Mouse (Mus musculus): Measurements from ENCODE around the gene Tmem86b. TPM values are rescaled to one million over a fixed set of nuclear protein-coding genes. Genes with fewer than 3 reads are reported as not detected.

Tmem86b gene
- total and polyA plus RNA-seq, 3 experiments = 4.3 to 10.6 (median 5.9) TPM

- DNase-seq (ENCODE audit: extremely low read depth) = peak; percentile 29
These were observed 6.9 kb downstream of the Tmem86b start for GRCm38 (mm10) chr7:4624343-4624742.

DNA sequence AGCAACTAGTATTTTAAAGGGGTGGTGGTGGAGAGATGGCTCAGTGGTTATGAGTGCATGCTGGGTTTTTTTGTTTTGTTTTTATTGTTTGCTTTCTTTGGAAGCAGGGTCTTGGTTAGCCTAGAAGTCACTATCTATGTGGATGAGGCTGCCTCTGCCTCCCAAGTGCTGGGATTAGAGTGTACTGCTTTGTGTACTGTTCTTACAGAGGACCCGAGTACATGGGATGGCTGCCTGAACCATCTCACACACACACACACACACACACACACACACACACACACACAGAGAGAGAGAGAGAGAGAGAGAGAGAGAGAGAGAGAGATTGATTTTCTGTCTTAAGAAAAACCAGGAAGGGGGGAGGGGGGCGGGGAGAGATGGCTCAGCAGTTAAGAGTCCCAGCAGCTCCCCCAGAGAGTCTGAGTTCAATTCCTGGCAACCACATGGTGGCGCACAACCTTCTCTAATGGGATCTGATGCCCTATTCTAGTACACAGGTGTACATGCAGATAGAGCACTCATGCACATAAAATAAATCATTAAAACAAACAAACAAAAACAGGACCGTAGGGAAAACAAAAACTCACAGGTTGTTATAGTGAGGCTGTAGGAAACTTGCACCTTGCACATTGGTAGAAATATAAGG lies 7.6 kb downstream of the Tmem86b start:
- Histone ChIP-seq H3K9me3 (replicated peaks; ENCODE audit: low read length) (no peaks in the 10 kb centered on the region), H3K36me3 (replicated peaks in 1 of 2; ENCODE audit: control insufficient read depth in 1 of 2, insufficient read depth in 1 of 2, low read length in 1 of 2) (peaks cover 9 to 27% of the 10 kb centered on the region in 2 experiments), H3K4me1 (ENCODE audit: control insufficient read depth in 1 of 2, insufficient read depth in 2 of 2) (peaks cover 0 to 3% of the 10 kb centered on the region in 2 experiments; a peak in 1 of 4 replicates), H3K27ac (ENCODE audit: insufficient read depth, low read depth) (no peak overlapping the region), H3K79me2 (replicated peaks; ENCODE audit: control insufficient read depth, extremely low read depth, insufficient read depth, poor library complexity, severe bottlenecking) (no peaks in the 10 kb centered on the region), H3K9ac (ENCODE audit: insufficient read depth, low read depth) (no peak overlapping the region), H3K27me3 (replicated peaks) (no peaks in the 10 kb centered on the region), H3K4me3 (replicated peaks in 1 of 3; ENCODE audit: low read depth in 2 of 3, low read length in 2 of 3, poor library complexity in 1 of 3) (no peak overlapping the region), H3K4me2 (ENCODE audit: insufficient read depth, low read depth, poor library complexity, severe bottlenecking) (no peak overlapping the region)
- TF ChIP-seq POLR2AphosphoS2 (IDR thresholded peaks at IDR 0.05; ENCODE audit: low read depth, low read length) = no peak
- peak; percentile 66 for TF ChIP-seq SMC3 (IDR thresholded peaks at IDR 0.05; ENCODE audit: low read depth, low read length)
- TF ChIP-seq ELF1 (IDR thresholded peaks at IDR 0.05; ENCODE audit: low read depth, low read length) = 0 out of 2 replicates have a peak, but pooled peaks have one; percentile 17
- TF ChIP-seq MAFK (IDR thresholded peaks at IDR 0.05; ENCODE audit: insufficient replicate concordance, low read length) = no peak
- no peak for TF ChIP-seq MXI1 (IDR thresholded peaks at IDR 0.05; ENCODE audit: low read depth, low read length)
- TF ChIP-seq MYC (IDR thresholded peaks at IDR 0.05; ENCODE audit: low read depth, low read length) = 0 out of 2 replicates have a peak, but pooled peaks have one; percentile 17
- TF ChIP-seq CTCF (conservative IDR thresholded peaks at IDR 0.05 in 1 of 2, IDR thresholded peaks at IDR 0.05 in 1 of 2; ENCODE audit: low read depth in 2 of 2, low read length in 2 of 2) = peak in 1 of 2 experiments; percentile 74; a peak in 2 of 4 replicates
- peak; percentile 62 for TF ChIP-seq RAD21 (IDR thresholded peaks at IDR 0.05; ENCODE audit: low read depth, low read length)
- TF ChIP-seq JUN (IDR thresholded peaks at IDR 0.05; ENCODE audit: insufficient read depth, low read depth, low read length) = no peak
- TF ChIP-seq CHD2 (IDR thresholded peaks at IDR 0.05; ENCODE audit: low read length) = no peak
- dilution Hi-C loops (cut with MboI; ENCODE audit: extremely low pct_ligation_motif_present, extremely low pct_unique_long_range_greater_than_20kb, low sequenced_read_pairs) = no loop called here
- in situ Hi-C loops (cut with MboI; ENCODE audit: low pct_ligation_motif_present, low pct_unique_long_range_greater_than_20kb, low sequenced_read_pairs) = loop anchor here (10.0 kb wide), 2 partner anchors 59 to 161 kb away; partner anchors contain the start of genes Il11, Tmem190 and Tmem238
- peak; percentile 48 for DNase-seq (ENCODE audit: extremely low read depth)

More at GRCm38 (mm10) chr7:4624343-4624742, 6.9 kb downstream of the Tmem86b start:
- dilution Hi-C loops (cut with MboI; ENCODE audit: extremely low pct_ligation_motif_present, extremely low pct_unique_long_range_greater_than_20kb, low sequenced_read_pairs) = no loop called here
- TF ChIP-seq ZNF384 (IDR thresholded peaks at IDR 0.05; ENCODE audit: low read depth, low read length) (no peak), MAX (IDR thresholded peaks at IDR 0.05; ENCODE audit: low read length) (no peak), RAD21 (IDR thresholded peaks at IDR 0.05; ENCODE audit: low read depth, low read length) (peak; percentile 31; the same call in 1 of the 2 replicates), SMC3 (IDR thresholded peaks at IDR 0.05; ENCODE audit: low read depth, low read length) (peak; percentile 39), CTCF (conservative IDR thresholded peaks at IDR 0.05 in 1 of 2, IDR thresholded peaks at IDR 0.05 in 1 of 2; ENCODE audit: low read depth in 2 of 2, low read length in 2 of 2) (peak in 1 of 2 experiments; percentile 54; a peak in 2 of 4 replicates)
- no peaks in the 10 kb centered on the region for H3K79me2 ChIP-seq (replicated peaks; ENCODE audit: control insufficient read depth, extremely low read depth, insufficient read depth, poor library complexity, severe bottlenecking)
- no peak overlapping the region for H3K9ac ChIP-seq (ENCODE audit: insufficient read depth, low read depth)
- H3K27ac ChIP-seq (ENCODE audit: insufficient read depth, low read depth) = no peak overlapping the region
- H3K4me1 ChIP-seq (ENCODE audit: control insufficient read depth in 1 of 2, insufficient read depth in 2 of 2) = peaks cover 0 to 3% of the 10 kb centered on the region in 2 experiments; a peak in 1 of 4 replicates
- no peaks in the 10 kb centered on the region for H3K27me3 ChIP-seq (replicated peaks)
- in situ Hi-C loops (cut with MboI; ENCODE audit: low pct_ligation_motif_present, low pct_unique_long_range_greater_than_20kb, low sequenced_read_pairs) = loop anchor here (10.0 kb wide), 2 partner anchors 60 to 160 kb away; partner anchors contain the start of genes Il11, Tmem190 and Tmem238
- no peak overlapping the region for H3K4me2 ChIP-seq (ENCODE audit: insufficient read depth, low read depth, poor library complexity, severe bottlenecking)
- H3K9me3 ChIP-seq (replicated peaks; ENCODE audit: low read length) = no peaks in the 10 kb centered on the region
- peaks cover 16 to 33% of the 10 kb centered on the region in 2 experiments for H3K36me3 ChIP-seq (replicated peaks in 1 of 2; ENCODE audit: control insufficient read depth in 1 of 2, insufficient read depth in 1 of 2, low read length in 1 of 2)
- H3K4me3 ChIP-seq (replicated peaks in 1 of 3; ENCODE audit: low read depth in 2 of 3, low read length in 2 of 3, poor library complexity in 1 of 3) = no peak overlapping the region

Data from CH12.LX (cell line).